Mouse (Mus musculus): ENCODE results near the gene Olfr50.

- no peak for TF ChIP-seq CTCF (IDR thresholded peaks at IDR 0.05; ENCODE audit: low read depth, low read length)
- TF ChIP-seq POLR2A (IDR thresholded peaks at IDR 0.05; ENCODE audit: borderline replicate concordance, low read depth, low read length): no peak
Measured at GRCm38 (mm10) chr2:36790238-36790637, at the start of gene Olfr50.

All from bone marrow macrophage, adult 2 months (primary cell).